Mouse (Mus musculus): ENCODE results near the gene Sco2. TPM values are rescaled to one million over a fixed set of nuclear protein-coding genes. Genes with fewer than 3 reads are reported as not detected.
A peak's percentile ranks its signal among the peaks of the same experiment; 100 is the strongest.

The Sco2 gene
- polyA plus RNA-seq, 1 experiment from 2014 or later: 9.4 TPM

DNA sequence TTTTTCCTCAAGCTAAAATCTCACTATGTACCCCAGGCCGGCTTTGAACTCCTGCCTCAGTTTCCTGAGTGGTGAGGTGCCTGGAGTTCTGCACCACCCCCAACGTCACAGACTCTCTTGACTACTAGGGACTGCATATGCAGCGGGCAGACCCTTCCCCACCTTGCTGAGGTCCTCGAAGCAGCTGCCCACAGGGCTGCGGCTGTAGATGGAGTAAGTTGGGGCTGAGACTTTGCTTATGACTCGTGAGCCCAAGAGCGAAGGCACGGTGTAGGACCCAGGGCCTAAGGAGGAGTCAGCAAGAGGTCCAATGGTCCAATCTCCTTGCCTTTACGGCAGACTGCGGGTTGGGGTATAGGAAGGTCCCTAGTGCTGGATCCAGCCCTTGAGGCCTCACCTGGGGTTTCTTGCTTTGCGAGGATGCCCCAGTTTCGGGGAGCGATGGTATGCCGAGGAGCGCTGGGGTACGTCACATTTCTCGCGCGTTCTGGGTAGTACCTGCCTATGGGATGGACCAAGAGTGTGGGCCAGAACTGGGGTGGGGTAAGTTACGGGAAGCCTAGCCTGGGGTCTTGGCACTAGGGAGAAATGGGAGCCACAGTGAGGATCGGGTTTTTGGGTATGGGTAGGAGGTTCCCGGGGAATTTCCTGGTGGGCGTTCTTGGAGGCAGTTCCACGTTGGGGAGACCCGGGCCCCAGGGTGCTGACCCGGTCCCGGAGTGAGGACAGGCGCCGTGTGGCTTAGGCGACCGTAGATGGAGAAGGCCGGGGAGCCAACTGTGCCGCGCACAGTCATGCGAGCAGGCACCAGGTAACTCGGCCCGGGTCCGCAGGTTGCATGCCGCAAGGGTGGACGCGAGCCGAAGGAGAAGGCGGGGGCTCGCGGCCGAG lies 4.5 kb upstream of the Sco2 start:
- H3K9ac ChIP-seq (ENCODE audit: low read length): peak overlapping the region; percentile 65
- no peaks in the 10 kb centered on the region for H3K9me3 ChIP-seq (ENCODE audit: control insufficient read depth, low read length)
- peak overlapping the region; percentile 91 for H3K4me2 ChIP-seq (ENCODE audit: low read length)
- H3K4me1 ChIP-seq (ENCODE audit: control insufficient read depth in 2 of 2, insufficient read depth in 2 of 2, low read length in 2 of 2): peaks cover 18 to 25% of the 10 kb centered on the region in 2 experiments
- no peak overlapping the region for H3K27ac ChIP-seq (replicated peaks in 1 of 2; ENCODE audit: control insufficient read depth in 1 of 2, insufficient read depth in 1 of 2, low read depth in 2 of 2, low read length in 2 of 2)
- 14% methylated on average over 46 of the region's 46 CpGs for WGBS
- no peaks in the 10 kb centered on the region for H3K36me3 ChIP-seq (ENCODE audit: control insufficient read depth, insufficient read depth, low read length)
- peak overlapping the region; percentile 45 to 49 for H3K4me3 ChIP-seq (ENCODE audit: control insufficient read depth in 1 of 2, insufficient read depth in 1 of 2, low read depth in 1 of 2, low read length in 2 of 2)
- H3K27me3 ChIP-seq (ENCODE audit: control insufficient read depth, insufficient read depth, low read length): peaks cover 57% of the 10 kb centered on the region
- ATAC-seq (ENCODE audit: insufficient number of reproducible peaks, insufficient read depth, low FRiP score, low read depth): no peak

DNA sequence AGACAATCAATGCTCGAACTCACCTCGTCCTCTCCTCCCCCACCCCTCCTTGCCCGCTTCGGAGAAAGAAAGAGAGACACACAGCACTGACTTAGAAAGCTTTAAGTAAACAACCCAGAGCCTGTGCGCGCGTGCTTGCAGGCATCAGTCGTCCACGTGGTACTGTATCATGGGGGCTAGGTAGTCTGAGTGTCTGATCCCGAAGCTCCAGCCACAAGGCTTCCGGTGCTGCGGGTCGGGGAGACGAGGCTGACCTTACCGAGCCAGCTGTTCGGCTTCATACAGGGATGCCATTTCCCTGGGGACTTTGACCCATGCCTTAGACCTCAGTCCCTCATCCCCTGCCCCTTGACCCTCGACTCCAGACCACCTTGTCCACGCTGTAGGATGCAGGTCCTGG lies 3.7 kb upstream of the Sco2 start:
- WGBS: 3% methylated on average over 18 of the region's 18 CpGs
- peaks cover 52% of the 10 kb centered on the region for H3K27me3 ChIP-seq (ENCODE audit: control insufficient read depth, insufficient read depth, low read length)
- H3K36me3 ChIP-seq (ENCODE audit: control insufficient read depth, insufficient read depth, low read length): peaks cover 5% of the 10 kb centered on the region
- H3K27ac ChIP-seq (replicated peaks in 1 of 2; ENCODE audit: control insufficient read depth in 1 of 2, insufficient read depth in 1 of 2, low read depth in 2 of 2, low read length in 2 of 2): no peak overlapping the region
- H3K9me3 ChIP-seq (ENCODE audit: control insufficient read depth, low read length): no peaks in the 10 kb centered on the region
- H3K4me2 ChIP-seq (ENCODE audit: low read length): peak overlapping the region; percentile 31
- peak overlapping the region in 1 of 2 experiments; percentile 14; a peak in 1 of 4 replicates for H3K4me3 ChIP-seq (ENCODE audit: control insufficient read depth in 1 of 2, insufficient read depth in 1 of 2, low read depth in 1 of 2, low read length in 2 of 2)
- H3K9ac ChIP-seq (ENCODE audit: low read length): no peak overlapping the region
- H3K4me1 ChIP-seq (ENCODE audit: control insufficient read depth in 2 of 2, insufficient read depth in 2 of 2, low read length in 2 of 2): peaks cover 25 to 26% of the 10 kb centered on the region in 2 experiments
- ATAC-seq (ENCODE audit: insufficient number of reproducible peaks, insufficient read depth, low FRiP score, low read depth): no peak

DNA sequence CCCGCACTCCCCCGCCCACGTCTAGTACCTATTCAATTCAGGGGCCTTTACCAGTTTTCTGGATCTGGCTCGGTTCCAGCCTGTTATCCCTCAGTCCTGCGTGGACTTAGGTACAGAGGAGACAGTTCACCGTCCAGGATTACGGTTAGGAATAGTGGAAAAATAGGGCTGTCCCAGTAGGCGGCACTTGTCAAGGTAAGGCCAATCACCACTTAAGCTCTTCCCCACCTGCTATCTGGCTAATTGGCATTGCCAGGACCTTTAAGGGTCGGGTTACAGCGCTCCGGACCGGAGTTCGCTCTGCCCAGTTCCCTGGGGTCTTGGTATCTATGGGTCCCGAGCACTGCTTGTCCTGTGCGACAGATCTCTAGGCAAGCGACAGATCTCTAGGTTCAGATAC lies 3.3 kb upstream of the Sco2 start, which contains the start of gene Tymp:
Tymp (minus strand) TSS at position 83 of the 400 bp plus-strand sequence.
- peak within 1 kb of the TSS; percentile 91 for H3K4me2 ChIP-seq (ENCODE audit: low read length)
- no peak for ATAC-seq (ENCODE audit: insufficient number of reproducible peaks, insufficient read depth, low FRiP score, low read depth)
- H3K9ac ChIP-seq (ENCODE audit: low read length): no peak within 1 kb of the TSS
- no peak within 1 kb of the TSS for H3K27ac ChIP-seq (replicated peaks in 1 of 2; ENCODE audit: control insufficient read depth in 1 of 2, insufficient read depth in 1 of 2, low read depth in 2 of 2, low read length in 2 of 2)
- peaks cover 25 to 27% of the 10 kb centered on the region in 2 experiments for H3K4me1 ChIP-seq (ENCODE audit: control insufficient read depth in 2 of 2, insufficient read depth in 2 of 2, low read length in 2 of 2)
- peaks cover 51% of the 10 kb centered on the region for H3K27me3 ChIP-seq (ENCODE audit: control insufficient read depth, insufficient read depth, low read length)
- 29% methylated on average over 16 of the region's 16 CpGs for WGBS
- H3K4me3 ChIP-seq (ENCODE audit: control insufficient read depth in 1 of 2, insufficient read depth in 1 of 2, low read depth in 1 of 2, low read length in 2 of 2): peak within 1 kb of the TSS in 1 of 2 experiments; percentile 14; a peak in 1 of 4 replicates
- no peaks in the 10 kb centered on the region for H3K9me3 ChIP-seq (ENCODE audit: control insufficient read depth, low read length)
- peaks cover 9% of the 10 kb centered on the region for H3K36me3 ChIP-seq (ENCODE audit: control insufficient read depth, insufficient read depth, low read length)

DNA sequence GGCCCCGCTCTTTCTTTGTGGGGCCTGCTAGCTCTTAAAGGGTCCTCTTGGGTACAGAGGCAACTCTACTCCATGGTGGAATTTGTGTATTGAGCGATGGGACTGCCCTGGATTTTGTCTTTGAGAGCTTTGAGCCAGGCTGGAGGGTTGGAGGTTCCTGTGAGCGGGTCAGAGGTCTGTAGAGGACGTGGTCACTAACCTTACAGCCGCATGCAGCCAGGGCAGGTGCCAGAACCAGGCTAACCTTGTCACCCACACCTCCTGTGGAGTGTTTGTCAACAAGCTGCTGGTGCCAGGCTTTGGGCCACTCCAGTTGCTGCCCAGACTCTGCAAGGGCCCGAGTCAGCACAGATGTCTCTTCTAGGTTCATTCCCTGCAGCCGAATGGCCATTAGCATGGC lies 2.4 kb upstream of the Sco2 start:
- no peak for ATAC-seq (ENCODE audit: insufficient number of reproducible peaks, insufficient read depth, low FRiP score, low read depth)
- WGBS: 73% methylated on average over 7 of the region's 7 CpGs
- no peak overlapping the region for H3K9ac ChIP-seq (ENCODE audit: low read length)
- no peak overlapping the region for H3K27ac ChIP-seq (replicated peaks in 1 of 2; ENCODE audit: control insufficient read depth in 1 of 2, insufficient read depth in 1 of 2, low read depth in 2 of 2, low read length in 2 of 2)
- H3K4me1 ChIP-seq (ENCODE audit: control insufficient read depth in 2 of 2, insufficient read depth in 2 of 2, low read length in 2 of 2): peaks cover 25 to 27% of the 10 kb centered on the region in 2 experiments
- H3K4me2 ChIP-seq (ENCODE audit: low read length): no peak overlapping the region
- no peak overlapping the region for H3K4me3 ChIP-seq (ENCODE audit: control insufficient read depth in 1 of 2, insufficient read depth in 1 of 2, low read depth in 1 of 2, low read length in 2 of 2)
- peaks cover 47% of the 10 kb centered on the region for H3K27me3 ChIP-seq (ENCODE audit: control insufficient read depth, insufficient read depth, low read length)
- peaks cover 18% of the 10 kb centered on the region for H3K36me3 ChIP-seq (ENCODE audit: control insufficient read depth, insufficient read depth, low read length)
- H3K9me3 ChIP-seq (ENCODE audit: control insufficient read depth, low read length): no peaks in the 10 kb centered on the region

DNA sequence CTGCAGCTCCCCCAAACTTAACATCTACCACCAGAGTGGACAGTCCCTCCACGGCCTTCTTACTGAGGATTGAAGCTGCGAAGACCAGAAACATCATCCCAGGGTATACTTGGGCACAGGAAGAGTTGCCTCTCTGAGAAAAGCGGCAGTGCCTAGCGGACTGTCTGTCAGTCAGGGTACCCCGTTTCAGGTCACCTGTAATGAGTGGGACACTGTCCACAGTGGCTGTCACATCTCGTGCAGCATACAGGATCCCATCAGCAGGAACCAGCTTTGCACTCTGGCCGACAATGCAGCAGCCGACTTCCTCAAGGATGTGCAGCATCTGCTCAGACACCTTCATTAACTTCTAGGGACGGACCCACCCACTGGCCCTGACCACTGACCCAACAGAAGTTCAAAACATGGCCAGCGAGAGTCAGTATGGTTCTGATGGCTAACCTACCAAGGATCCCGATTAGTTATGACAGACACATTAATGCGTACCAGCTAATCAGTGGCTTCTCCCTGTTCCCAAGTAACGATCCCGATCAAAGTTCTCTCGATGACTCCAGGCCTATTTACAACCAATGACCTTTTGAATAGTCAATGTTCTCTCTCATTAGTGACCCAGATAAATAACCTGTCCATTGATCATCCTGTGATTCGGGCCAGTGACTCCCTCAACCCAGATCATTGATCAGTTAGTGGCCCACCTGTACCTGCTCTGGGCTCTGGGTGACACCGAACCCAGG lies 1.3 kb upstream of the Sco2 start:
- H3K4me1 ChIP-seq (ENCODE audit: control insufficient read depth in 2 of 2, insufficient read depth in 2 of 2, low read length in 2 of 2): peaks cover 25 to 27% of the 10 kb centered on the region in 2 experiments
- ATAC-seq (ENCODE audit: insufficient number of reproducible peaks, insufficient read depth, low FRiP score, low read depth): no peak
- H3K36me3 ChIP-seq (ENCODE audit: control insufficient read depth, insufficient read depth, low read length): peaks cover 29% of the 10 kb centered on the region
- no peaks in the 10 kb centered on the region for H3K9me3 ChIP-seq (ENCODE audit: control insufficient read depth, low read length)
- H3K9ac ChIP-seq (ENCODE audit: low read length): no peak overlapping the region; the same call in 1 of the 2 replicates
- no peak overlapping the region for H3K4me2 ChIP-seq (ENCODE audit: low read length)
- 93% methylated on average over 17 of the region's 17 CpGs for WGBS
- H3K27ac ChIP-seq (replicated peaks in 1 of 2; ENCODE audit: control insufficient read depth in 1 of 2, insufficient read depth in 1 of 2, low read depth in 2 of 2, low read length in 2 of 2): no peak overlapping the region
- peaks cover 41% of the 10 kb centered on the region for H3K27me3 ChIP-seq (ENCODE audit: control insufficient read depth, insufficient read depth, low read length)
- no peak overlapping the region for H3K4me3 ChIP-seq (ENCODE audit: control insufficient read depth in 1 of 2, insufficient read depth in 1 of 2, low read depth in 1 of 2, low read length in 2 of 2)

DNA sequence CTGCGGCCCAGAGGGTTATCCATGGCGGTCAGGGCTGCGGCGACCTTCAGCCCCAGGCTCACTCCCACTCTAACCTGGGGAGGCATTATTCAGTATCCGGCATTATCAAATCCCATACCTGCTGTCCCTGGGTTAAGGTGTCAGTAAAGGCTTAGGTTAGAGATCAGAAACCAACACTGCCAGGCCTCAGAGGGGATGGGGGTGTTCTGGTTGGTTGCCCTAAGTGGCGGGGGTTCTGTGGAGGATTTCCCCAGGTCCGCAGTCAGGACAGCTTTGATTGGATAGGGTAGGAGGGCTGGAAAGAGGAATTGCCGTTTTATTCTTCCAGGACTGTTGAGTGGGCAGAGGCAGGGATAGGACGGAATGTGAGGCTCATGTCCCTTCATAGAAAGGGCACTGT lies 694 bp upstream of the Sco2 start:
- no peak for ATAC-seq (ENCODE audit: insufficient number of reproducible peaks, insufficient read depth, low FRiP score, low read depth)
- Histone ChIP-seq H3K4me1 (ENCODE audit: control insufficient read depth in 2 of 2, insufficient read depth in 2 of 2, low read length in 2 of 2) (peaks cover 21 to 24% of the 10 kb centered on the region in 2 experiments), H3K36me3 (ENCODE audit: control insufficient read depth, insufficient read depth, low read length) (peaks cover 35% of the 10 kb centered on the region), H3K27ac (replicated peaks in 1 of 2; ENCODE audit: control insufficient read depth in 1 of 2, insufficient read depth in 1 of 2, low read depth in 2 of 2, low read length in 2 of 2) (peak overlapping the region; percentile 18 to 93; a peak in 3 of 4 replicates), H3K9ac (ENCODE audit: low read length) (peak overlapping the region; percentile 84), H3K4me2 (ENCODE audit: low read length) (peak overlapping the region; percentile 93), H3K27me3 (ENCODE audit: control insufficient read depth, insufficient read depth, low read length) (peaks cover 35% of the 10 kb centered on the region), H3K4me3 (ENCODE audit: control insufficient read depth in 1 of 2, insufficient read depth in 1 of 2, low read depth in 1 of 2, low read length in 2 of 2) (peak overlapping the region; percentile 59 to 77), H3K9me3 (ENCODE audit: control insufficient read depth, low read length) (no peaks in the 10 kb centered on the region)
- 43% methylated on average over 9 of the region's 9 CpGs for WGBS

DNA sequence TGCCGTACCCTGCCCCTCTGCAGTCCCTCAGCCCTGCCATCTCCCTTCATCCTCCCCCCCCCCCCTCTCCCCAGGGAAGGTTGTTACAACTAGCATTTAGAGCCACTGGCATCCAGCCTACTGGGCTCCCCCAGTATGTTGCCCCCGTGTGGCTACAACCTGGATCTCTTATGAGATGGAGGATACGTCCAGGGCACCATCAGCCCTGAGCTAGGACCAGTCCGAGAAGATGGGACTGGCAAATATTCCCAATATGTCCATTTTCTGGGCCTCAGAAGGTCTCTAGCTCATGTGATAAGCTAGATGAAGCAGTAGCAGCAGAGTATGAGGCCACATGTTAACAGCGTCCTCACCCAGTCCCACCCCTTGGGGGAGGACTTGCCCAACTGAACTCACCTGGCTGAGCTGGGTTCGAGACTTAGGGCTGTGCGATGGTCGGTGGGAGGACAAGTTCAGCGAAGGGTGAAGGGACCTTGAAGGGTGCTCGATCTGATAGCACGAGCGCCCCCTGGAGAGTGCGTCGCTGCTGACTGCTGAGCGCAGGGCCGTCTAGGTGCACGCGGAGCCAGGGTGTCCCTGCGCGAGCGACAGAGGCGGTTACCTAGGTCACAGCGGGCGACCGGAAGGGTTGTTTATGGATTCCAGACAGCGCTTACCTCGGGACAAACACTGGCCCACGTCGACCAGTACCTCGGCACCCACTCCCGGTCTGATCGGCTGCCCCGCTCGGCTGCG lies 452 bp downstream of the Sco2 start:
- Histone ChIP-seq H3K27me3 (ENCODE audit: control insufficient read depth, insufficient read depth, low read length) (peaks cover 24% of the 10 kb centered on the region), H3K4me3 (ENCODE audit: control insufficient read depth in 1 of 2, insufficient read depth in 1 of 2, low read depth in 1 of 2, low read length in 2 of 2) (peak overlapping the region; percentile 59 to 77), H3K27ac (replicated peaks in 1 of 2; ENCODE audit: control insufficient read depth in 1 of 2, insufficient read depth in 1 of 2, low read depth in 2 of 2, low read length in 2 of 2) (peak overlapping the region; percentile 82 to 93), H3K9ac (ENCODE audit: low read length) (peak overlapping the region; percentile 84), H3K9me3 (ENCODE audit: control insufficient read depth, low read length) (no peaks in the 10 kb centered on the region), H3K4me2 (ENCODE audit: low read length) (peak overlapping the region; percentile 93), H3K36me3 (ENCODE audit: control insufficient read depth, insufficient read depth, low read length) (peaks cover 47% of the 10 kb centered on the region), H3K4me1 (ENCODE audit: control insufficient read depth in 2 of 2, insufficient read depth in 2 of 2, low read length in 2 of 2) (peaks cover 10 to 14% of the 10 kb centered on the region in 2 experiments; a peak in 3 of 4 replicates)
- peak; percentile 77 for ATAC-seq (ENCODE audit: insufficient number of reproducible peaks, insufficient read depth, low FRiP score, low read depth)
- WGBS: 1% methylated on average over 35 of the region's 35 CpGs
